Mouse (Mus musculus) limb, embryonic 14.5 days (tissue): ENCODE results near the gene Ppp4r3b. TPM values are rescaled to one million over a fixed set of nuclear protein-coding genes. Genes with fewer than 3 reads are reported as not detected.
A peak's percentile ranks its signal among the peaks of the same experiment; 100 is the strongest.

Experiments
- ATAC-seq: fragments of 200-750 bp; cut with Nextera tagmentation; 2 replicates; pipeline ENCODE4 v1.8.0; 2017; ENCODE audit warnings: low read depth, moderate number of reproducible peaks, moderate TSS enrichment; ENCODE audit not compliant: low FRiP score
- DNase-seq: peaks from one replicate; pipeline ENCODE4 v3.0.0-alpha.2; 2015; ENCODE audit warnings: low spot score
- H3K27ac ChIP-seq: fragments of 300-500 bp; sonication (generic); replicated peaks from 2 replicates; pipeline ENCODE4 v1.5.1; 2014; ENCODE audit warnings: low read depth, mild to moderate bottlenecking, low read length, moderate library complexity, mixed read lengths
- H3K27me3 ChIP-seq: fragments of 300-500 bp; sonication (generic); 2 replicates; pipeline ENCODE4 v1.6.1; 2014; ENCODE audit warnings: low read length, mixed read lengths; ENCODE audit not compliant: control insufficient read depth, insufficient read depth
- H3K36me3 ChIP-seq: fragments of 300-500 bp; sonication (generic); 2 replicates; pipeline ENCODE4 v1.6.1; 2014; ENCODE audit warnings: mild to moderate bottlenecking, low read length, moderate library complexity, mixed read lengths; ENCODE audit not compliant: control insufficient read depth, insufficient read depth
- H3K4me1 ChIP-seq: fragments of 300-500 bp; sonication (generic); 2 replicates; pipeline ENCODE4 v1.6.1; 2014; ENCODE audit warnings: antibody characterized with exemption, low read length, mixed read lengths; ENCODE audit not compliant: control insufficient read depth, insufficient read depth
- H3K4me2 ChIP-seq: fragments of 300-500 bp; sonication (generic); replicated peaks from 2 replicates; pipeline ENCODE4 v1.6.1; 2014; ENCODE audit warnings: low read depth, mild to moderate bottlenecking, low read length, moderate library complexity; ENCODE audit not compliant: severe bottlenecking
- H3K4me3 ChIP-seq: fragments of 300-500 bp; sonication (generic); replicated peaks from 2 replicates; pipeline ENCODE4 v1.5.1; 2014; ENCODE audit warnings: low read length
- H3K9ac ChIP-seq: fragments of 300-500 bp; sonication (generic); 2 replicates; pipeline ENCODE4 v1.6.1; 2014; ENCODE audit warnings: mild to moderate bottlenecking, low read depth, low read length, moderate library complexity; ENCODE audit not compliant: severe bottlenecking
- H3K9me3 ChIP-seq: fragments of 300-500 bp; sonication (generic); 2 replicates; pipeline ENCODE4 v1.6.1; 2016; ENCODE audit warnings: low read length; ENCODE audit not compliant: control insufficient read depth
- POLR2A ChIP-seq: fragments of 200-500 bp; IDR thresholded peaks from 2 replicates; pipeline ENCODE4 v1.8.0; 2012; ENCODE audit warnings: inconsistent platforms, mild to moderate bottlenecking, moderate library complexity, borderline replicate concordance; ENCODE audit not compliant: insufficient read depth, insufficient read length; ENCODE audit errors: extremely low read depth
- WGBS: fragments of 180-500 bp; shearing (Covaris S2); extraction: QIAGEN DNeasy Blood & Tissue Kit; methylation state at CpG from one replicate; pipeline ENCODE4 v1.1.7; 2014; 5-methylcytosine and 5-hydroxymethylcytosine counted together
- polyA plus RNA-seq, 2 experiments: library from polyadenylated mRNA; depleted of rRNA in 1 of 2; stranded (reverse) in 1 of 2; unstranded in 1 of 2; fragments of >200 nt; fragmentation: Nextera tagmentation in 1 of 2; extraction: Ambion mirVana in 1 of 2; gene quantifications; 2 replicates each; pipeline versions ENCODE4 v1.2.1 to v1.2.3; 2012 to 2014

Ppp4r3b gene
- 16.2 and 21.0 TPM in 2 replicates for polyA plus RNA-seq (2012; rRNA removed)
- 77.8 and 81.2 TPM in 2 replicates for polyA plus RNA-seq (2014; fragmentation: Nextera tagmentation; extraction: Ambion mirVana)

GRCm38 (mm10) chr11:29172563-29173124 lies at the start of gene Ppp4r3b:
Gene Ppp4r3b, plus strand, starts transcription at chr11:29172890.
- H3K4me1 ChIP-seq: peaks cover 7% of the 10 kb centered on the region
- peak within 1 kb of the TSS; percentile 99 for H3K27ac ChIP-seq
- DNase-seq (peak; percentile 98), ATAC-seq (peak; percentile 98)
- peak; percentile 49; the same call in 1 of the 2 replicates for TF ChIP-seq POLR2A
- peak within 1 kb of the TSS; percentile 86 for H3K4me2 ChIP-seq
- peak within 1 kb of the TSS; percentile 99 for H3K4me3 ChIP-seq
- no peaks in the 10 kb centered on the region for H3K27me3 ChIP-seq
- peak within 1 kb of the TSS; percentile 100 for H3K9ac ChIP-seq
- no peaks in the 10 kb centered on the region for H3K9me3 ChIP-seq
- WGBS: under 1% methylated on average over 49 of the region's 50 CpGs
- H3K36me3 ChIP-seq: 0 out of 2 replicates have a peak, but pooled peaks cover 2% of the 10 kb centered on the region

DNA sequence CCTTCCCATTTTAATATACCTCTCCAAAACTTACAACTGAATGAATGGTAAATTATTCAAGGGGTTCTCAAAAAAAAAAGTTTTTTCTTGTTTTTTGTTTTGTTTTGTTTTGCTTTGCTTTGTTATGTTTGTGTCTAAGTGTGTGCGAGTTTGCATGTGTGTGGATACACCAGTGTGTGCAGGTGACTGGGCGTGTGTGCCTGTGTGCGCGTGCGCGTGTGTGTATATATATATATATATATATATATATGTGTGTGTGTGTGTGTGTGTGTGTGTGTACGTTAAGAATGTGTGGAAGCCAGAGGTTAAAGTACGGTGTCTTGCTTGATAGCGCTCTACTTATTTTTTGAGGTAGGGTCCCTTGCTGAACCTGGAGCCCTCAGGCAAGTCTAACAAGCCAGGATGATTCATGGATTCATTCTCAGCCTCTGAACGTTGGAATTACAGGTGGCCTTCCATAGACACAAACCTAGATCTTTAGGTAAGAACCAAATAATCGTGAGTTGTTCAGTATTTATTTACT lies 42.8 kb upstream of the Ppp4r3b start:
- peak; percentile 47; the same call in 1 of the 2 replicates for ATAC-seq
- H3K4me2 ChIP-seq: peak overlapping the region; percentile 58

DNA sequence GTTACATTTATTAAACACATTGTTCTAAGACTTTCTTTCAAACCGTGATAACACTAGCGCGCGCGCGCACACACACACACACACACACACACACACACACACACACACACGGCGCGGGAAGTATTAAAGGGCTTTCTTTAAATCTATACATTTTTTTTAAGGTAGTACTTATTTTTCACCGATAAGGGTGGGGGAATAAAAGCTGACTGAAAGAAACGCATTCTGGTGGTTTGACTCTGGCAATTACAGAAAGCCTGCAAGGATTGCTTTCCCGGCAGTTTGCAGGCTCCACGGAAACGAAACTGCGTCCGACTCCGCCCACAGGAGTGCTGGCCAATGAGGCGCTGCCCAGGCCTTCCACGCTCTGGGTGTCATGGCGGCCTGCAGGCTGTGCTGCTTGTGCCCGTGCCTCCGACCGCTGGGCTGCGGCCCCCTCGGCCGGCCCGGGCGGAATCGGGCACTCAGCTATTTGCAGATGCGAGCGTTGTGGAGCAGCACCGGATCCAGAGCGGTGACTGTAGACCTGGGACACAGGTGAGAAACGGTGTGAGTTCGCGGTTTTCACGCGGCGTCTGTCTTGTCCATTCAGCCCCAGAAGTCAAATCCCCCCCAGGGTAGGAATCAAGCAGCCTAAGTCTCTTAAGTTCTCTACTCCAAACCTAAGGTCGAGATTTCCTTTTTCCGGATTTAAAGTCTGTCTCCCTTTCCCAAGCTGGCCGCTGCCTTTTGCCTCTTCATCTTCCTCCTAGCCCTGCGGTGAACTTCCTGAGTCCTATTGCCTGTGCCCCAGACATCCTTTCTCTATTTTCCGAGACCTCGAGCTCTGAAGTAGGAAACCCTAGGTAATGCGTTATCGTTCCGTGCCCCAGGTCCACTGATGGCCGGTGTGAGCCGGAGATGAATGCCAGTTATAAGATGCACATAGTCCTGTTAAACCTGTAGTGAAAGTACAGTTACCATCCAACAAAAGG lies 42.0 kb upstream of the Ppp4r3b start, which contains the start of gene Pnpt1:
Gene Pnpt1, plus strand, starts transcription at position 360 of the 971 bp plus-strand sequence.
- peak within 1 kb of the TSS; percentile 74 for H3K27ac ChIP-seq

More for the DNA sequence above, 42.8 kb upstream of the Ppp4r3b start:
- Histone ChIP-seq H3K9me3 (no peaks in the 10 kb centered on the region), H3K4me1 (peaks cover 3% of the 10 kb centered on the region; the same call in 1 of the 2 replicates), H3K36me3 (peaks cover 16% of the 10 kb centered on the region), H3K4me3 (peak overlapping the region; percentile 84), H3K27me3 (no peaks in the 10 kb centered on the region), H3K27ac (no peak overlapping the region), H3K9ac (peak overlapping the region; percentile 86)
- TF ChIP-seq POLR2A: no peak
- peak; percentile 3 for DNase-seq
- WGBS: 61% methylated on average over 11 of the region's 11 CpGs

GRCm38 (mm10) chr11:29140671-29141070 lies 32.0 kb upstream of the Ppp4r3b start:
- TF ChIP-seq POLR2A: no peak
- ATAC-seq (no peak), DNase-seq (no peak)
- Histone ChIP-seq H3K9me3 (no peaks in the 10 kb centered on the region), H3K36me3 (peaks cover 48% of the 10 kb centered on the region), H3K27ac (no peak overlapping the region), H3K4me2 (no peak overlapping the region), H3K9ac (no peak overlapping the region), H3K27me3 (no peaks in the 10 kb centered on the region), H3K4me3 (no peak overlapping the region), H3K4me1 (no peaks in the 10 kb centered on the region)
- WGBS: 37% methylated on average over 1 of the region's 1 CpGs

More for the DNA sequence above, 42.0 kb upstream of the Ppp4r3b start, which contains the start of gene Pnpt1:
- Histone ChIP-seq H3K4me2 (peak within 1 kb of the TSS; percentile 58), H3K9ac (peak within 1 kb of the TSS; percentile 86), H3K4me1 (peaks cover 3% of the 10 kb centered on the region; the same call in 1 of the 2 replicates), H3K9me3 (no peaks in the 10 kb centered on the region), H3K4me3 (peak within 1 kb of the TSS; percentile 84), H3K27me3 (no peaks in the 10 kb centered on the region), H3K36me3 (peaks cover 23% of the 10 kb centered on the region)
- WGBS: 5% methylated on average over 50 of the region's 50 CpGs
- TF ChIP-seq POLR2A: peak; percentile 47; the same call in 1 of the 2 replicates
- DNase-seq (peak; percentile 93), ATAC-seq (peak; percentile 100)

- Histone ChIP-seq H3K9me3 (no peaks in the 10 kb centered on the region), H3K4me3 (no peak overlapping the region), H3K4me1 (no peaks in the 10 kb centered on the region), H3K9ac (no peak overlapping the region), H3K4me2 (no peak overlapping the region), H3K27ac (no peak overlapping the region), H3K27me3 (no peaks in the 10 kb centered on the region), H3K36me3 (peaks cover 52% of the 10 kb centered on the region)
- ATAC-seq (no peak), DNase-seq (no peak)
- WGBS: 90% methylated on average over 2 of the region's 2 CpGs
- no peak for TF ChIP-seq POLR2A
Measured at GRCm38 (mm10) chr11:29148901-29149300, 23.8 kb upstream of the Ppp4r3b start.
